Mouse (Mus musculus) heart, embryonic 16.5 days (tissue): Measurements from ENCODE around the gene Kars. TPM values are rescaled to one million over a fixed set of nuclear protein-coding genes. Genes with fewer than 3 reads are reported as not detected.

Source experiments
- ATAC-seq: fragments of 200-750 bp; cut with Nextera tagmentation; replicated peaks from 2 replicates; pipeline ENCODE4 v1.8.0; 2017; ENCODE audit warnings: moderate number of reproducible peaks; ENCODE audit not compliant: insufficient read depth, low FRiP score; ENCODE audit errors: extremely low read depth
- H3K27ac ChIP-seq: fragments of 300-500 bp; sonication (generic); 2 replicates; pipeline ENCODE4 v1.5.1; 2014; ENCODE audit warnings: mild to moderate bottlenecking, low read length, control low read depth, moderate library complexity
- H3K27me3 ChIP-seq: fragments of 300-500 bp; sonication (generic); 2 replicates; pipeline ENCODE4 v1.6.1; 2014; ENCODE audit warnings: low read length, mixed read lengths; ENCODE audit not compliant: control insufficient read depth, insufficient read depth
- H3K36me3 ChIP-seq: fragments of 300-500 bp; sonication (generic); 2 replicates; pipeline ENCODE4 v1.6.1; 2014; ENCODE audit not compliant: control insufficient read depth, insufficient read depth
- H3K4me1 ChIP-seq: fragments of 300-500 bp; sonication (generic); 2 replicates; pipeline ENCODE4 v1.6.1; 2014; ENCODE audit warnings: low read length, mixed read lengths; ENCODE audit not compliant: control insufficient read depth, insufficient read depth
- H3K4me2 ChIP-seq: fragments of 300-500 bp; sonication (generic); 2 replicates; pipeline ENCODE4 v1.6.1; 2014; ENCODE audit warnings: low read depth, mild to moderate bottlenecking, control low read depth, low read length
- H3K4me3 ChIP-seq: fragments of 300-500 bp; sonication (generic); 2 replicates; pipeline ENCODE4 v1.5.1; 2014; ENCODE audit warnings: mild to moderate bottlenecking, control low read depth, low read length
- H3K9ac ChIP-seq: fragments of 300-500 bp; sonication (generic); 2 replicates; pipeline ENCODE4 v1.6.1; 2014; ENCODE audit warnings: low read length, control low read depth
- H3K9me3 ChIP-seq: fragments of 300-500 bp; sonication (generic); replicated peaks from 2 replicates; pipeline ENCODE4 v1.6.1; 2016; ENCODE audit warnings: low read length; ENCODE audit not compliant: control insufficient read depth
- WGBS: fragments of 180-500 bp; shearing (Covaris S2); extraction: QIAGEN DNeasy Blood & Tissue Kit; methylation state at CpG from one replicate; pipeline ENCODE4 v1.1.7; 2014; 5-methylcytosine and 5-hydroxymethylcytosine counted together
- polyA plus RNA-seq: library from polyadenylated mRNA; unstranded; fragments of >200 nt; fragmentation: Nextera tagmentation; extraction: Ambion mirVana; gene quantifications from 2 replicates; pipeline ENCODE4 v1.2.1, GENCODE M21; 2015

Kars gene
- polyA plus RNA-seq, 1 experiment from 2014 or later, result 139 TPM

GRCm38 (mm10) chr8:111947144-111947543 lies 64.0 kb downstream of the Kars start:
- Histone ChIP-seq H3K9me3 (no peaks in the 10 kb centered on the region), H3K9ac (no peak overlapping the region), H3K4me2 (no peak overlapping the region), H3K4me3 (no peak overlapping the region), H3K4me1 (no peaks in the 10 kb centered on the region), H3K36me3 (peaks cover 31% of the 10 kb centered on the region), H3K27ac (no peak overlapping the region), H3K27me3 (no peaks in the 10 kb centered on the region)
- no peak for ATAC-seq
- WGBS, result 89% methylated on average over 2 of the region's 2 CpGs

GRCm38 (mm10) chr8:111943544-111943943 lies 67.6 kb downstream of the Kars start:
- peaks cover 14% of the 10 kb centered on the region for H3K4me1 ChIP-seq
- H3K4me2 ChIP-seq, result no peak overlapping the region
- H3K9me3 ChIP-seq, result no peaks in the 10 kb centered on the region
- H3K36me3 ChIP-seq, result peaks cover 18% of the 10 kb centered on the region
- H3K4me3 ChIP-seq, result no peak overlapping the region
- no peak overlapping the region for H3K9ac ChIP-seq
- 89% methylated on average over 2 of the region's 2 CpGs for WGBS
- no peaks in the 10 kb centered on the region for H3K27me3 ChIP-seq
- no peak for ATAC-seq
- no peak overlapping the region for H3K27ac ChIP-seq

Other genes starting within 250 kb of the Kars start
- 114 and 123 TPM in 2 replicates for gene Cfdp1, start 157.0 kb downstream of the Kars start, polyA plus RNA-seq
- gene Tmem170, start 134.6 kb downstream of the Kars start, polyA plus RNA-seq, result 3.4 and 3.8 TPM in 2 replicates
- 0.41 and 1.4 TPM in 2 replicates for gene Chst5, start 100.9 kb downstream of the Kars start, polyA plus RNA-seq
- 4.4 and 4.7 TPM in 2 replicates for gene Tmem231, start 77.4 kb downstream of the Kars start, polyA plus RNA-seq
- gene Gabarapl2, start 70.6 kb downstream of the Kars start, polyA plus RNA-seq, result 198 and 211 TPM in 2 replicates
- gene Adat1, start 19.0 kb downstream of the Kars start, polyA plus RNA-seq, result 5.6 and 5.9 TPM in 2 replicates
- gene Terf2ip, start 75 bp upstream of the Kars start, polyA plus RNA-seq, result 17.7 and 19.2 TPM in 2 replicates
- gene Gm6793, start 3.7 kb upstream of the Kars start, polyA plus RNA-seq, result 0.20 and 0.60 TPM in 2 replicates